Mouse (Mus musculus): ENCODE measurements around the gene Gm16440. TPM values are rescaled to one million over a fixed set of nuclear protein-coding genes. Genes with fewer than 3 reads are reported as not detected.
"Not testable (repeated sequence)": the region's sequence is repeated elsewhere in the genome, so short reads cannot be mapped to it uniquely, and the experiment has no call there.

The Gm16440 gene
- total RNA-seq (2015; ENCODE audit: low replicate concordance) (not detected in 2 replicates), total RNA-seq (2017; ENCODE audit: low replicate concordance) (not detected in 2 replicates)

GRCm38 (mm10) chr14:6390219-6390618 is at the start of gene Gm16440:
Gene Gm16440 (minus strand): TSS chr14:6390319.
- not testable (repeated sequence) for ATAC-seq (replicated peaks; ENCODE audit: low FRiP score, poor library complexity, severe bottlenecking)

- not testable (repeated sequence) for ATAC-seq (replicated peaks; ENCODE audit: low FRiP score, poor library complexity, severe bottlenecking)
Observed at GRCm38 (mm10) chr14:6426766-6427165, 36.6 kb upstream of the Gm16440 start.

- ATAC-seq (replicated peaks; ENCODE audit: low FRiP score, poor library complexity, severe bottlenecking), result not testable (repeated sequence)
Observed at GRCm38 (mm10) chr14:6426353-6426752, 36.2 kb upstream of the Gm16440 start.

- not testable (repeated sequence) for ATAC-seq (replicated peaks; ENCODE audit: low FRiP score, poor library complexity, severe bottlenecking)
Observed at GRCm38 (mm10) chr14:6412382-6412781, 22.3 kb upstream of the Gm16440 start, which contains the start of gene Gm3591. Gene Gm3591 (minus strand): TSS chr14:6412482.

GRCm38 (mm10) chr14:6343578-6343977 is 46.5 kb downstream of the Gm16440 start, which contains the start of gene Gm3618:
Gene Gm3618 (minus strand): TSS chr14:6343678.
- not testable (repeated sequence) for ATAC-seq (replicated peaks; ENCODE audit: low FRiP score, poor library complexity, severe bottlenecking)

Other genes with a start within 250 kb of the Gm16440 start
- gene Gm21560, start 171.0 kb downstream of the Gm16440 start, total RNA-seq (2015; ENCODE audit: low replicate concordance), result not detected in 2 replicates
- not detected in 2 replicates for gene Gm21560, start 171.0 kb downstream of the Gm16440 start, total RNA-seq (2017; ENCODE audit: low replicate concordance)
- gene Gm3411, start 103.1 kb downstream of the Gm16440 start, total RNA-seq (2015; ENCODE audit: low replicate concordance), result not detected in 2 replicates
- gene Gm3411, start 103.1 kb downstream of the Gm16440 start, total RNA-seq (2017; ENCODE audit: low replicate concordance), result not detected in 2 replicates
- gene Gm21103, start 85.5 kb downstream of the Gm16440 start, total RNA-seq (2015; ENCODE audit: low replicate concordance), result not detected in 2 replicates
- gene Gm21103, start 85.5 kb downstream of the Gm16440 start, total RNA-seq (2017; ENCODE audit: low replicate concordance), result not detected in 2 replicates
- gene Gm3618, start 46.6 kb downstream of the Gm16440 start, total RNA-seq (2015; ENCODE audit: low replicate concordance), result not detected in 2 replicates
- not detected in 2 replicates for gene Gm3618, start 46.6 kb downstream of the Gm16440 start, total RNA-seq (2017; ENCODE audit: low replicate concordance)
- gene Gm3591, start 22.2 kb upstream of the Gm16440 start, total RNA-seq (2015; ENCODE audit: low replicate concordance), result not detected in 2 replicates
- not detected in 2 replicates for gene Gm3591, start 22.2 kb upstream of the Gm16440 start, total RNA-seq (2017; ENCODE audit: low replicate concordance)
- not detected in 2 replicates for gene Gm3594, start 54.3 kb upstream of the Gm16440 start, total RNA-seq (2015; ENCODE audit: low replicate concordance)
- gene Gm3594, start 54.3 kb upstream of the Gm16440 start, total RNA-seq (2017; ENCODE audit: low replicate concordance), result not detected in 2 replicates
- gene Gm8356, start 147.0 kb upstream of the Gm16440 start, total RNA-seq (2015; ENCODE audit: low replicate concordance), result not detected in 2 replicates
- not detected in 2 replicates for gene Gm8356, start 147.0 kb upstream of the Gm16440 start, total RNA-seq (2017; ENCODE audit: low replicate concordance)
- gene Gm3629, start 200.3 kb upstream of the Gm16440 start, total RNA-seq (2015; ENCODE audit: low replicate concordance), result not detected in 2 replicates
- not detected in 2 replicates for gene Gm3629, start 200.3 kb upstream of the Gm16440 start, total RNA-seq (2017; ENCODE audit: low replicate concordance)
- not detected in 2 replicates for gene Gm3460, start 232.1 kb upstream of the Gm16440 start, total RNA-seq (2015; ENCODE audit: low replicate concordance)
- gene Gm3460, start 232.1 kb upstream of the Gm16440 start, total RNA-seq (2017; ENCODE audit: low replicate concordance), result not detected in 2 replicates

Measured in erythroid progenitor cell, adult 5-6 weeks (primary cell).